Mouse (Mus musculus): ENCODE measurements around the gene Ccs. TPM values are rescaled to one million over a fixed set of nuclear protein-coding genes. Genes with fewer than 3 reads are reported as not detected.

Ccs gene
- polyA plus RNA-seq, 1 experiment from 2014 or later: 51.1 TPM

DNA sequence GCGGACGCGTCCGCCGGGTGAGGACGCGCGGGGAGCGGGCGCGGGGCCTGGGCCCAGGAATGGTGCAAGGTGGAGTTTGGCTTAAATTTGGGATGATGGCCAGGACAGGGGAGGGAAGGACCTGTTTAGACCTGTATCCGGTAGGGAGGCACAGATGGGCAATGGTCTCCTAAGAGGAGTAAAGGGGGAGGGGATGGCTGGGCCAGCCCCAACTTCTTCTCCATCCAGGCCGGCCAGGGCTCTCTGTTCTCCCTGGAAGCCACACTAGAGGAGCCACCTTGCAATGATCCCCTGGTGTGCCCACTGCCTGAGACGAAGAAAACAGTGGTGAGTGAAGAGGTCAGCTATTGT lies 16.3 kb upstream of the Ccs start:
- Histone ChIP-seq H3K4me1 (peaks cover 11% of the 10 kb centered on the region; the same call in 1 of the 2 replicates), H3K4me3 (replicated peaks) (peak overlapping the region; percentile 56), H3K27me3 (replicated peaks) (no peaks in the 10 kb centered on the region), H3K9ac (peak overlapping the region; percentile 43; the same call in 1 of the 2 replicates), H3K27ac (no peak overlapping the region), H3K36me3 (no peaks in the 10 kb centered on the region), H3K4me2 (peak overlapping the region; percentile 96), H3K9me3 (no peaks in the 10 kb centered on the region)
- peak; percentile 20; the same call in 1 of the 2 replicates for ATAC-seq (ENCODE audit: insufficient read depth, low FRiP score, low read depth)
- 3% methylated on average over 14 of the region's 14 CpGs for WGBS

DNA sequence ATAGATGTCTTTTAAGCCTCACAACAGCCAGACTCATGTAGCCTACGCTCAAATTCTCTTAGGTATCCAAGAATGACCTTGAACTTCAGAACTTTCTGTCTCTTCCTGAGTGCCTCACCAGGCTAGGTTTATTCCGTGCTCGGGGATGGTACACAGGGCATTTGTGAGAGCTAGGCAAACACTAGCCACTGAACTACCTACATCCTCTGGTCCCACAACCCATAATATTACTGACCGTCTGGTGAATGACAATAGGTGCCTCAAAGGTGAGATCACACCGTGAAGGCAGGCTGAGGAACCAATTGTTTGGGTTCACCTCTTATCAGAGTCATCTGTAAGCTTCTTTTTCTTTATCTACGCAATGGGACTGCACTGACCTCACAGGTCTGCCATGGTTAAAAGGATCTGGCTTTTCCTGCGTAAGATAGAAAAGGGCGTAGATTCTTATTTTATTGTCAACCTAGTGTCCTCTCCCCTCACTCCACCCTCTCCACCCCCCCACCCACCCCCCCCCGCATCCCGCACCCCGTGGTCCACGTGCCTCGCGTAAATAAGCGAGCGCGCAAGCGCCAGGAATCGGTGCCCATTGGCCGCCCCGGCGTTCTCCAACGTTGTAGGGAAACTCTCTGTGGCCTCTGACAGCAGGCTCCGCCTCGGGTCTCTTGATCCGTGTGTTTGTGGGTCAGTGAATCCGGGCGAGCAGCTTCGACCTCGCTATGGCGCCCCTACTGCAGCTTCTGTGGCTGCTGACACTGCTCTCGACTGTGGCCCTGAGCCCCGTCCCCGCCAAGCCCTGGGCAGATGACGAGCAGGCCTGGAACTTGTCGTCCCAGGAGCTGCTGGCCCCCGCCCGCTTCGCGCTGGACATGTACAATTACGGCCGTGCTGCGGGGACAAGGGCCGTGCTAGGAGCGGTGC lies 15.7 kb upstream of the Ccs start, which contains the start of gene Ctsf:
TSS of gene Ctsf (plus strand) at position 579 of the 918 bp plus-strand sequence.
- no peaks in the 10 kb centered on the region for H3K9me3 ChIP-seq
- H3K36me3 ChIP-seq: no peaks in the 10 kb centered on the region
- peak within 1 kb of the TSS; percentile 96 for H3K4me2 ChIP-seq
- WGBS: 3% methylated on average over 45 of the region's 45 CpGs
- no peaks in the 10 kb centered on the region for H3K27me3 ChIP-seq (replicated peaks)
- H3K4me3 ChIP-seq (replicated peaks): peak within 1 kb of the TSS; percentile 56
- H3K27ac ChIP-seq: no peak within 1 kb of the TSS
- peaks cover 11% of the 10 kb centered on the region; the same call in 1 of the 2 replicates for H3K4me1 ChIP-seq
- ATAC-seq (ENCODE audit: insufficient read depth, low FRiP score, low read depth): peak; percentile 55; the same call in 1 of the 2 replicates
- H3K9ac ChIP-seq: peak within 1 kb of the TSS; percentile 43; the same call in 1 of the 2 replicates

DNA sequence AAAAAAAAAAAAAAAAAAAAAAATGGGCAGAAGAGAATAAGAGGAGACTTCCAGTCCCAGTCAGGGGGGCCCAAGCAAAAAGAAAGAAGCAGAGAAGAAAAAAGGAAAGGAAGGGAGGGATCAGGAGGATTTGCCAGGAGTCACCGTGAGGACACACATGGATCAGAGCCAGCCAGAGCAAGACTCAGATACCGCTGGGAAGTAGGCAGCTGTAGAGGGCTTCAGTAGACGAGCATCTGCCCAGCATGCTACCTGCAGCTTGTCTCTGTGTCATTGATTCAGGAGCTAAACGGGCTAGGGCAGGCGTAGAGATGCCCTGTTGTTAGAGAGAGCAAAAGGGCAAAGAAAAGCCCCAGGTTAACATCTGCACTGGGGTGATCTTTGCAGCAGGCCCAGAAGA lies 11.1 kb upstream of the Ccs start:
- Histone ChIP-seq H3K9ac (no peak overlapping the region), H3K9me3 (no peaks in the 10 kb centered on the region), H3K27me3 (replicated peaks) (no peaks in the 10 kb centered on the region), H3K4me3 (replicated peaks) (no peak overlapping the region), H3K27ac (no peak overlapping the region), H3K4me2 (no peak overlapping the region), H3K36me3 (no peaks in the 10 kb centered on the region), H3K4me1 (peaks cover 7% of the 10 kb centered on the region; the same call in 1 of the 2 replicates)
- ATAC-seq (ENCODE audit: insufficient read depth, low FRiP score, low read depth): no peak
- 30% methylated on average over 5 of the region's 5 CpGs for WGBS

DNA sequence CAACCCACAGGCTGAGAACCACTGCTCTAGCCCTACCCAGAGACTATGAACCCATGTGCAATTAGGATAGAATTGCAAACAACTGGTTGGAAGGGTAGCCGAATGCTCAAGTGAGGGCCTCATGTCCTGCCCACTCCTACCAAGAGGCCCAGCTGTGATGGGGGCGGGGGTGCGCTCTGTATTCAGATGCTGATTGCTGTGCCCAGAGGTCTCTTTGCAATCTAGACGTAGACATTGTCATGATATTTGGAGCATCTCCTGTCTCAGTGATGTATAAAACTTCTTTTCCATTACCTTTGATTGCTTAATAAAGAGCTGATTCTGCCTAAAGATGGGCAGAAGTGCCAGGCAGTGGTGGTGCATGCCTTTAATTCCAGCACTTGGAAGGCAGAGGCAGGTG lies 10.7 kb upstream of the Ccs start:
- ATAC-seq (ENCODE audit: insufficient read depth, low FRiP score, low read depth): no peak
- Histone ChIP-seq H3K36me3 (no peaks in the 10 kb centered on the region), H3K4me2 (no peak overlapping the region), H3K9me3 (no peaks in the 10 kb centered on the region), H3K4me3 (replicated peaks) (no peak overlapping the region), H3K9ac (no peak overlapping the region), H3K27me3 (replicated peaks) (no peaks in the 10 kb centered on the region), H3K27ac (no peak overlapping the region), H3K4me1 (peaks cover 5% of the 10 kb centered on the region; the same call in 1 of the 2 replicates)
- WGBS: 51% methylated on average over 4 of the region's 4 CpGs

DNA sequence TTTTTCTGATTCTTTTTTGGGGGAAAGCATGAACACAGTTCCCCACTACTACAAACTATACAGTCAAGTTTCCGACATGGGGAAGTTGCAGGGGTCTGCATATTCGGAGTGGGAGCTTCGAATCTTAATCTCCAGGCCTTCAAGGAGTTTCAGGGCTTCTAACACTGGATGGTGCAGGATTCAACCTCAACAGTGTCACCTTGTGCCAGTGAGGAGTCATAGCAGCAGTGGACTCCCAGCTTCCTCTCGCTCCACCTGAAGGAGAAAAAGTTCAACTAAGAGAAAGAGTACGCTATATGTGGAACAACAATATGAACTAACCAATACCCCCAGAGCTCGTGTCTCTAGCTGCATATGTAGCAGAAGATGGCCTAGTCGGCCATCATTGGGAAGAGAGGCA lies 8.4 kb upstream of the Ccs start:
- H3K9ac ChIP-seq: no peak overlapping the region
- H3K4me2 ChIP-seq: no peak overlapping the region
- H3K36me3 ChIP-seq: no peaks in the 10 kb centered on the region
- H3K27me3 ChIP-seq (replicated peaks): no peaks in the 10 kb centered on the region
- no peaks in the 10 kb centered on the region for H3K4me1 ChIP-seq
- no peak for ATAC-seq (ENCODE audit: insufficient read depth, low FRiP score, low read depth)
- no peak overlapping the region for H3K27ac ChIP-seq
- H3K4me3 ChIP-seq (replicated peaks): no peak overlapping the region
- no peaks in the 10 kb centered on the region for H3K9me3 ChIP-seq
- WGBS: 29% methylated on average over 7 of the region's 7 CpGs

DNA sequence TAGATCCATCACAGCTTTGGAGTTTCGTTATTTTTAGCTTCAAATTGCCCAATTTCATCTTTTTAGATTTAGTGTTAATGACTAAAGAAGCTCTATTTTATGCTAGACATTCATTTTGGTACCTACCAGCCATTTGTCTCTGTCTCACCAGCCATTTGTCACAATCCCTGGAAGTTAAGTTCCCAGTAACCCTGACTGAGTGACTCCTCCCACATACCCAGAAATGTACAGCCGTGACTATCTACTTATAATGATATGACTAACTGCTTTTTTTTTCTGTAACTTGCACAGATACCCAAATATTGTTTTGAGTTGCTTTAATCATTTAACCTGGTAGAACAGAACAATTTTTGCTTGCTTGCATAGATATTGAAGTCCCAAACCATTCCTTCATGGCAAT lies 6.7 kb upstream of the Ccs start:
- Histone ChIP-seq H3K27me3 (replicated peaks) (peaks cover 2% of the 10 kb centered on the region; the same call in 1 of the 2 replicates), H3K4me1 (no peaks in the 10 kb centered on the region), H3K4me2 (no peak overlapping the region), H3K36me3 (no peaks in the 10 kb centered on the region), H3K9me3 (no peaks in the 10 kb centered on the region), H3K27ac (no peak overlapping the region), H3K4me3 (replicated peaks) (no peak overlapping the region), H3K9ac (no peak overlapping the region)
- ATAC-seq (ENCODE audit: insufficient read depth, low FRiP score, low read depth): no peak
- 58% methylated on average over 2 of the region's 2 CpGs for WGBS

DNA sequence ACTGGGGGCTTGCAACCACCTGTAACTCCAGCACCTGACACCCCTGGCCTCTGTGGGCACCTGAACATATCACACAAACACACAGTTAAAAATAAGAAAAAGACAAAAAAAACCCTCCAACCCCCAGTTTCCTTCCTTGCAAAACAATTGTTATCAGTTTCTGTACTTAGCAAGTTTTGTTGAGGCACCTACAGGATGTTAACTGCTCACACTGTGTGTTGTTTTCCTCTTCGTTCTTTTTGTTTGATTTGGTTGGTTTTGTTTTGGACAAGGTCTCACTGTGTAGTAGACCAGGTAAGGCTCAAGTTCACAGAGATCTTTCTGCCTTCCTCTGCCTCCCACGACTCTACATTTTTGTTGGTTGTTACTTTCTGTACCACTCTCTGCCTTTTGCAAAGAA lies 3.5 kb upstream of the Ccs start:
- H3K27me3 ChIP-seq (replicated peaks): peaks cover 14% of the 10 kb centered on the region
- 62% methylated on average over 2 of the region's 2 CpGs for WGBS
- no peak for ATAC-seq (ENCODE audit: insufficient read depth, low FRiP score, low read depth)

DNA sequence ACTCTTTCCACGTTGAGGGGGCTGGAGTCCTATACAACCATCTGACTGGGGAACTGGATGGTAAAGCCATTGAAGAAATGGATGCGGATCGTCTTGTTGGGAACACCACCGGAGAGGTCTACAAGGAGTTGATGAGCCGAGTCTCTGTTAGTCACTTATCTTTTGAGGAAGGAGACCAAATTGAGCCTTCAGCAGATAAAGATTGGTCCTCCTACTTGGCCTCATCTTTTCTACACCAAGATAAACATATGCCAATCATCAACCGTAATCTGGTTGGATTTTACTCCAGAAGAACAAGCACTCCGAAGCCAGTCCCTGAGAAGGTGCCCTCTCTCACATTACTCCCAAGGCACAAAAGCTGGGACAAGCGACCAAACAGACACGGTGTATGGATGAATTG lies 1.7 kb upstream of the Ccs start:
- Histone ChIP-seq H3K27ac (no peak overlapping the region), H3K36me3 (no peaks in the 10 kb centered on the region), H3K27me3 (replicated peaks) (peaks cover 14% of the 10 kb centered on the region), H3K4me2 (no peak overlapping the region), H3K9ac (no peak overlapping the region), H3K9me3 (no peaks in the 10 kb centered on the region), H3K4me1 (peaks cover 16% of the 10 kb centered on the region), H3K4me3 (replicated peaks) (no peak overlapping the region)
- no peak for ATAC-seq (ENCODE audit: insufficient read depth, low FRiP score, low read depth)
- whole genome bisulfite sequencing: 75% methylated on average over 9 of the region's 9 CpGs

More for the DNA sequence above, 3.5 kb upstream of the Ccs start:
- Histone ChIP-seq H3K27ac (no peak overlapping the region), H3K9ac (no peak overlapping the region), H3K4me3 (replicated peaks) (no peak overlapping the region), H3K4me1 (peaks cover 16% of the 10 kb centered on the region), H3K4me2 (no peak overlapping the region), H3K9me3 (no peaks in the 10 kb centered on the region), H3K36me3 (no peaks in the 10 kb centered on the region)

DNA sequence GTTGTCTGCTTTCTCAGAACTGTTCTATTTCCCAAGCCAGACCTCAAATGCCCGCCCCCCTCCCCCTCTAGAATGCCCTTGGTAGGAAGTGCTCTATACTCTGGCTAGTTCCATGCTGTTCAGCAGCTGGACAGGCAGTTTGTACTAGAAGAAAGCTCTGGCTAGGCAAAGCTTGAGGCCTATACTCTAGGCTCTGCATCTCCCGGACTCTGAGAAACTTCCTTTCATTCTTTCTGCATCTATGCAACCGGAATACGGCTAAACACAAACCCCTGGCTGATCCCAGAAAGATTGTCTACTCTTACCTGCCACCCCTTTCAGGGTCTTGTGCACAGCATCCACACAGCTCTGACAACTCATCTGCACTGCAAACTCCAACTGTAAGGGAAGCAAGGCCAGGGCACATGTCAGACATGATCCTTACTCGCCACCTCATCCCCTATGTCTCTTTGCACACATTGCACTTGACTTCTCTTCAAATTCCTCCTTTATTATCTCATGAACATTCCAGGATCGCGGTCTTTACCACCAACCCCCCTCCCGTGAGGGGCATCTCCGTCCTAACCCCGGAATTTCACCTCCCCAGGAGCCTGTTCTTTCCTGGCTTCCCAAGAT lies 499 bp downstream of the Ccs start:
- Histone ChIP-seq H3K4me3 (replicated peaks) (peak overlapping the region; percentile 66), H3K27me3 (replicated peaks) (peaks cover 14% of the 10 kb centered on the region), H3K27ac (0 out of 2 replicates have a peak overlapping the region, but pooled peaks have one; percentile 28), H3K9ac (peak overlapping the region; percentile 25; the same call in 1 of the 2 replicates), H3K36me3 (0 out of 2 replicates have a peak, but pooled peaks cover 1% of the 10 kb centered on the region), H3K4me2 (peak overlapping the region; percentile 98), H3K4me1 (peaks cover 16% of the 10 kb centered on the region), H3K9me3 (no peaks in the 10 kb centered on the region)
- 28% methylated on average over 10 of the region's 10 CpGs for WGBS
- ATAC-seq (ENCODE audit: insufficient read depth, low FRiP score, low read depth): no peak; the same call in 1 of the 2 replicates

DNA sequence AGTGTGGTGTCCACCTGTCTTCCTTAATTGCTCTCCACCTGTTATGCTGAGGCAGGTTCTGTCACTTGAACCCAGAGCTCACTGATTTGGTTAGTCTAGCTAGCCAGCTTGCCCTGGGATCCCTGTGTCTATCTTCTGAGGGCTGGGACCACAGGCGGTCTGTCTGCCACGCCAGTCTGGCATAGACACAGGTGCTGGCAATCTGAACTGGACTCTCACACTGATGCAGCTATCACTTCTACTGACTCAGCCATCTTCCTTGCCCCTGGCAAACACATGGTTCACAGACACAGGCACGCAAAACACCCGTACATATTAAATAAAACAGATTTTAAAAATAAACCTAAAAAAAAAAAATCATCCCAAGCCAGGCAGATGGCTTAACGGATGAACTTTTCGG lies 2.1 kb downstream of the Ccs start:
- H3K27me3 ChIP-seq (replicated peaks): peaks cover 14% of the 10 kb centered on the region
- H3K4me3 ChIP-seq (replicated peaks): no peak overlapping the region
- ATAC-seq (ENCODE audit: insufficient read depth, low FRiP score, low read depth): no peak
- WGBS: 93% methylated on average over 6 of the region's 6 CpGs
- peaks cover 16% of the 10 kb centered on the region for H3K4me1 ChIP-seq
- H3K27ac ChIP-seq: no peak overlapping the region
- H3K36me3 ChIP-seq: 0 out of 2 replicates have a peak, but pooled peaks cover 5% of the 10 kb centered on the region
- no peak overlapping the region for H3K4me2 ChIP-seq
- no peak overlapping the region for H3K9ac ChIP-seq
- H3K9me3 ChIP-seq: no peaks in the 10 kb centered on the region

DNA sequence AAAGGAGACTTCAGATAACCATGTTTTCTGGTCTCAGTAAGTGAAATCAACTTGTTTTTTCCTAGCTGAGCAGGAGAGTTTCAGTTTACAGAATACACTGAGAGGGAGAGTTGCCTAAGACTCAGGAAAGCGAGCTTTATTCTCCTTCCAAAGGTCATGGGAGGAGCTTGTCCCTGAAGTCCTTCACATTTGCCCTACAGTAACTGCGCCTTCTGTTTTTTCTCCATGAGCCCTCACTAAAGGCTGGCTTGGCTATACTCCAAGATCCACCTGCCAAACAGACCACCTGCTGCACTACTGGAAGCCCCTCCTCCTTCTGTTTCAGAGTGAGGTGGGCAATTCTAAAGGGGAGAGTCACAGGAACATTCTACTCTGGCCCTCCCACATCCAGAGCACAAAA lies 3.0 kb downstream of the Ccs start:
- no peak overlapping the region for H3K27ac ChIP-seq
- no peak overlapping the region for H3K9ac ChIP-seq
- 62% methylated on average over 2 of the region's 2 CpGs for WGBS
- no peak overlapping the region for H3K4me2 ChIP-seq
- ATAC-seq (ENCODE audit: insufficient read depth, low FRiP score, low read depth): no peak
- 0 out of 2 replicates have a peak, but pooled peaks cover 5% of the 10 kb centered on the region for H3K36me3 ChIP-seq
- H3K4me1 ChIP-seq: peaks cover 16% of the 10 kb centered on the region
- H3K27me3 ChIP-seq (replicated peaks): peaks cover 14% of the 10 kb centered on the region
- H3K9me3 ChIP-seq: no peaks in the 10 kb centered on the region
- H3K4me3 ChIP-seq (replicated peaks): no peak overlapping the region

DNA sequence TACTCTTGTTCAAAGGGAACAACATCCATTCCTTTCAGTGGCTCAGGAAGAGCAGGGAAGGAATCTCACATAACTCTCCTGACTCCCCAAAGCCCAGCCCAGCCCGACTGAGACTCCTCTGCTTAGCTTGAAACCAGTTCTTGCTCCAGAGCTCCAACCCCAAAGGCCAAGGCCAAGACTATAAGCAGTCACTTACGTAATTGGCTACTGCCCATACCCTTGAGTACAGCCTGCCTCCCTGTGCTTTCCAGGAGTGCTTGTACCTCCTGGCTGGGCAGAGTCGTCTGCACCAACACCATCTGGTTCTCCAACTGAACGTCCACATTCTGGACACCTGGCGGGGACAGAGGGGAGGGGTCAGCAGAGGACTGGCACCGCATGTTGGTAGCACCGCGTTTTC lies 5.2 kb downstream of the Ccs start:
- peaks cover 9% of the 10 kb centered on the region for H3K4me1 ChIP-seq
- ATAC-seq (ENCODE audit: insufficient read depth, low FRiP score, low read depth): no peak
- 86% methylated on average over 8 of the region's 8 CpGs for WGBS
- H3K4me2 ChIP-seq: no peak overlapping the region
- H3K9ac ChIP-seq: no peak overlapping the region
- no peaks in the 10 kb centered on the region for H3K27me3 ChIP-seq (replicated peaks)
- no peak overlapping the region for H3K27ac ChIP-seq
- no peak overlapping the region for H3K4me3 ChIP-seq (replicated peaks)
- H3K36me3 ChIP-seq: 0 out of 2 replicates have a peak, but pooled peaks cover 9% of the 10 kb centered on the region
- H3K9me3 ChIP-seq: no peaks in the 10 kb centered on the region
